Mouse (Mus musculus) forebrain, embryonic 15.5 days (tissue): Measurements from ENCODE around the gene Gja6. TPM values are rescaled to one million over a fixed set of nuclear protein-coding genes. Genes with fewer than 3 reads are reported as not detected.

Source experiments
- ATAC-seq: fragments of 200-750 bp; cut with Nextera tagmentation; replicated peaks from 2 replicates; pipeline ENCODE4 v1.8.0; 2017; ENCODE audit warnings: mild to moderate bottlenecking, moderate TSS enrichment, moderate library complexity
- H3K27ac ChIP-seq: fragments of 300-500 bp; sonication (generic); replicated peaks from 2 replicates; pipeline ENCODE4 v1.5.1; 2015; ENCODE audit warnings: mild to moderate bottlenecking, inconsistent platforms
- H3K27me3 ChIP-seq: fragments of 300-500 bp; sonication (generic); 2 replicates; pipeline ENCODE4 v1.6.1; 2015; ENCODE audit warnings: inconsistent platforms
- H3K36me3 ChIP-seq: fragments of 300-500 bp; sonication (generic); 2 replicates; pipeline ENCODE4 v1.6.1; 2015; ENCODE audit warnings: mild to moderate bottlenecking, inconsistent platforms
- H3K4me1 ChIP-seq: fragments of 300-500 bp; sonication (generic); 2 replicates; pipeline ENCODE4 v1.6.1; 2015; ENCODE audit warnings: inconsistent platforms
- H3K4me2 ChIP-seq: fragments of 300-500 bp; sonication (generic); replicated peaks from 2 replicates; pipeline ENCODE4 v1.6.1; 2015; ENCODE audit warnings: mild to moderate bottlenecking, inconsistent platforms
- H3K4me3 ChIP-seq: fragments of 300-500 bp; sonication (generic); 2 replicates; pipeline ENCODE4 v1.5.1; 2015; ENCODE audit warnings: mild to moderate bottlenecking, inconsistent platforms
- H3K9ac ChIP-seq: fragments of 300-500 bp; sonication (generic); replicated peaks from 2 replicates; pipeline ENCODE4 v1.6.1; 2015; ENCODE audit warnings: mild to moderate bottlenecking, inconsistent platforms
- H3K9me3 ChIP-seq: fragments of 300-500 bp; sonication (generic); 2 replicates; pipeline ENCODE4 v1.6.1; 2016; ENCODE audit warnings: inconsistent platforms
- WGBS: fragments of 180-500 bp; shearing (Covaris S2); methylation state at CpG from one replicate; pipeline ENCODE4 v1.1.7; 2015; ENCODE audit warnings: mixed read lengths; 5-methylcytosine and 5-hydroxymethylcytosine counted together
- polyA plus RNA-seq: library from polyadenylated mRNA; unstranded; fragments of >200 nt; fragmentation: Nextera tagmentation; extraction: Ambion mirVana; gene quantifications from 2 replicates; pipeline ENCODE4 v1.2.1, GENCODE M21; 2015

The Gja6 gene
- polyA plus RNA-seq, 1 experiment from 2014 or later, result not detected

DNA sequence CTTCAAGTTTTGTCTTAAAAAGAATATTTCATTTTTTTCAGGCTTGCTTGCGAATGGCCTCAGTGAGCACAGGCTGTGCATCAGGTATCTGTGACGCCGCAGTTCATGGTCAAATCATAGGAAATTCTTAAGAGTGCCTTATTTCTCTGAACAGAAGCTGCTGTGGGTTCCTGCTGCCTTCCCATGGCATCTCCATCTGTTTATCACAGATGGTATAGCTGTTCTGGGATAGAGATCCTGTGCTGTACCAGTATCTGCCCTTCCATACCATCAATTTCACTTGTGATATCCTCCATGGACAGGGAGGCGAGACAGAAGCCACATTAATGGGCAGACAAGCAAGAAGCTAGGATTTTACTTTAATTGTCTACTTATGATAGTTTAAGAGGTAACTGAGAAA lies 40.3 kb downstream of the Gja6 start:
- no peak overlapping the region for H3K4me2 ChIP-seq
- no peaks in the 10 kb centered on the region for H3K36me3 ChIP-seq
- H3K27ac ChIP-seq, result no peak overlapping the region
- ATAC-seq, result no peak; the same call in 1 of the 2 replicates
- 77% methylated on average over 4 of the region's 4 CpGs for WGBS
- no peak overlapping the region for H3K9ac ChIP-seq
- no peak overlapping the region for H3K4me3 ChIP-seq
- no peaks in the 10 kb centered on the region for H3K4me1 ChIP-seq
- H3K27me3 ChIP-seq, result 0 out of 2 replicates have a peak, but pooled peaks cover 4% of the 10 kb centered on the region
- no peaks in the 10 kb centered on the region for H3K9me3 ChIP-seq

DNA sequence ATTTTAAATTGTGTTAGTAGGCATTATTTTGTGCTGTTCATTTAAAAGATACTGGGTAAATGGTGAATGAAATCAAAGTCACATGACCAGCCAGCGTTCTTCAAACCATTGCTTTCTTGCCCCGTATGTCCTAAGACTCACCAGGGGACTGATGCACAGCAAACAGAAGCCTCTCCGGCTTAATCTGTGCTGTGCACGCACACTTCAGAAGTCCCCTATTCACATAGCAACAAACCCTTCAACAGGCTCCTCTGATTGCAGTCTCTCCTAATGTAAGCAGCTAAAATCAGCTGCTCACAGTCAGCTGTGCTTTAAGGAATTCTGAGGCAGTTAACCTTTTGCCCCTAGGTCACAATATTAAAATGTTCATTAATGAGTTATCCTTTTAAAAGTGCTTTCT lies 41.8 kb downstream of the Gja6 start:
- 47% methylated on average over 4 of the region's 4 CpGs for WGBS
- Histone ChIP-seq H3K27ac (no peak overlapping the region), H3K4me1 (no peaks in the 10 kb centered on the region), H3K4me3 (no peak overlapping the region), H3K27me3 (0 out of 2 replicates have a peak, but pooled peaks cover 4% of the 10 kb centered on the region), H3K36me3 (no peaks in the 10 kb centered on the region), H3K9ac (no peak overlapping the region), H3K4me2 (no peak overlapping the region), H3K9me3 (no peaks in the 10 kb centered on the region)
- ATAC-seq, result no peak

DNA sequence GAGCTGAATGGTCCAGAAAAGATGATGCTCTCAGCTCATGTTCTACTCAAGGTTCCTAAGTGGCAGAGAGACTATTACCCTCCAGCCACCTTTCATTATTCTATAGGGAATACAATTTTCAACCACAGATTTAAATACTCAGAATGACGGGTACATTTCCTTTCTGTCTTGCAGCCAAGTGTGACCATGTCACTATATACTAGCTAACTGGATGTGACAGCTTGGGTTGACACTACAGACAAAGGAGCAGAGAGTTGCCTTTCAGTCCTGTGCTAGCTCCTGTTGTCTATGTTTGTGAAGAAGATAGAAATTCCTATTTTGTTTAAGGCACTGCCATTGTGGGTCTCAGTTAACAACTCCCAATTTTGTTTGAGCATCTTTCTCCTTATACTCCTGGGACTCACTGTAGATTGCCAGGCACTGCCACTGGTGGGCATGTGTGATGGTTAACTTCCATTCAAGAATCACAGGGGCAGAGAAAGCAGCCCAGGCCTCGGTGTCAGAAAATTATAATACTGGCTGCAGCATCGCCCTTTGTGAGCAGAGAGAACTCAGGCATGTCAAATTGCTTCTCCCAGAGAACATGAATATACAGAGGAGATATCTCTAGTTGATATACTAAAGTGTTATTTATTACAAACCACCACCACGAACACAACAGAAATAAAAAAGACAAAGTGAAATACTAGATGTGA lies 43.0 kb downstream of the Gja6 start:
- Histone ChIP-seq H3K4me1 (no peaks in the 10 kb centered on the region), H3K36me3 (no peaks in the 10 kb centered on the region), H3K9me3 (no peaks in the 10 kb centered on the region), H3K27ac (no peak overlapping the region), H3K4me3 (no peak overlapping the region), H3K9ac (no peak overlapping the region), H3K27me3 (0 out of 2 replicates have a peak, but pooled peaks cover 4% of the 10 kb centered on the region), H3K4me2 (no peak overlapping the region)
- ATAC-seq, result no peak
- 66% methylated on average over 4 of the region's 4 CpGs for WGBS

Other genes with a start within 250 kb of the Gja6 start
- gene Ppef1, start 171.3 kb downstream of the Gja6 start, polyA plus RNA-seq, result 0.18 and 0.23 TPM in 2 replicates
- 0.08 and 0.18 TPM in 2 replicates for gene Rs1, start 139.0 kb downstream of the Gja6 start, polyA plus RNA-seq
- gene Cdkl5, start 87.7 kb upstream of the Gja6 start, polyA plus RNA-seq, result 5.9 and 6.2 TPM in 2 replicates
- gene Scml2, start 210.1 kb upstream of the Gja6 start, polyA plus RNA-seq, result 2.2 and 3.0 TPM in 2 replicates